Mouse (Mus musculus): Measurements from ENCODE around the gene Mroh8. TPM values are rescaled to one million over a fixed set of nuclear protein-coding genes. Genes with fewer than 3 reads are reported as not detected.

The Mroh8 gene
- total and polyA plus RNA-seq, 3 experiments, result 0.37 to 1.4 (median 0.66) TPM

GRCm38 (mm10) chr2:157320135-157320534 is 40.8 kb upstream of the Mroh8 start:
- peaks cover 99% of the 10 kb centered on the region for H3K36me3 ChIP-seq (replicated peaks)
- H3K4me1 ChIP-seq (ENCODE audit: insufficient read depth, low read depth, low read length), result no peaks in the 10 kb centered on the region
- H3K4me3 ChIP-seq (ENCODE audit: low read depth, low read length), result no peak overlapping the region
- no peak for TF ChIP-seq TAL1 (conservative IDR thresholded peaks at IDR 0.05; ENCODE audit: low read depth, low read length)
- TF ChIP-seq GATA2 (IDR thresholded peaks at IDR 0.05; ENCODE audit: borderline replicate concordance, low read depth, low read length), result no peak
- no peak for TF ChIP-seq POLR2AphosphoS5 (IDR thresholded peaks at IDR 0.05; ENCODE audit: insufficient replicate concordance, low read depth, low read length)
- TF ChIP-seq CTCF (IDR thresholded peaks at IDR 0.05; ENCODE audit: low read depth, low read length), result no peak
- no peak for TF ChIP-seq GATA1 (IDR thresholded peaks at IDR 0.05; ENCODE audit: borderline replicate concordance, low read length)
- ATAC-seq (ENCODE audit: extremely low read depth, insufficient number of reproducible peaks, low FRiP score, poor library complexity, severe bottlenecking) (no peak), DNase-seq (ENCODE audit: low spot score) (no peak)
- H3K9me3 ChIP-seq (replicated peaks), result no peaks in the 10 kb centered on the region
- no peaks in the 10 kb centered on the region for H3K27me3 ChIP-seq (ENCODE audit: insufficient read depth, low read length)

- no peak for ATAC-seq (ENCODE audit: extremely low read depth, insufficient number of reproducible peaks, low FRiP score, poor library complexity, severe bottlenecking)
- Histone ChIP-seq H3K36me3 (replicated peaks) (peaks cover 99% of the 10 kb centered on the region), H3K27me3 (ENCODE audit: insufficient read depth, low read length) (no peaks in the 10 kb centered on the region), H3K4me3 (ENCODE audit: low read depth, low read length) (no peak overlapping the region), H3K9me3 (replicated peaks) (no peaks in the 10 kb centered on the region), H3K4me1 (ENCODE audit: insufficient read depth, low read depth, low read length) (no peaks in the 10 kb centered on the region)
- no peak for TF ChIP-seq GATA2 (IDR thresholded peaks at IDR 0.05; ENCODE audit: borderline replicate concordance, low read depth, low read length)
- no peak for TF ChIP-seq GATA1 (IDR thresholded peaks at IDR 0.05; ENCODE audit: borderline replicate concordance, low read length)
- TF ChIP-seq POLR2AphosphoS5 (IDR thresholded peaks at IDR 0.05; ENCODE audit: insufficient replicate concordance, low read depth, low read length), result no peak
- TF ChIP-seq TAL1 (conservative IDR thresholded peaks at IDR 0.05; ENCODE audit: low read depth, low read length), result no peak
- no peak for TF ChIP-seq CTCF (IDR thresholded peaks at IDR 0.05; ENCODE audit: low read depth, low read length)
- no peak for DNase-seq (ENCODE audit: low spot score)
Measured at GRCm38 (mm10) chr2:157317220-157317619, 37.9 kb upstream of the Mroh8 start.

- DNase-seq (ENCODE audit: low spot score) (no peak), ATAC-seq (ENCODE audit: extremely low read depth, insufficient number of reproducible peaks, low FRiP score, poor library complexity, severe bottlenecking) (no peak)
- Histone ChIP-seq H3K4me3 (ENCODE audit: low read depth, low read length) (no peak overlapping the region), H3K9me3 (replicated peaks) (no peaks in the 10 kb centered on the region), H3K4me1 (ENCODE audit: insufficient read depth, low read depth, low read length) (no peaks in the 10 kb centered on the region), H3K27me3 (ENCODE audit: insufficient read depth, low read length) (no peaks in the 10 kb centered on the region), H3K36me3 (replicated peaks) (peaks cover 98% of the 10 kb centered on the region)
- TF ChIP-seq CTCF (IDR thresholded peaks at IDR 0.05; ENCODE audit: low read depth, low read length) (no peak), GATA2 (IDR thresholded peaks at IDR 0.05; ENCODE audit: borderline replicate concordance, low read depth, low read length) (no peak), TAL1 (conservative IDR thresholded peaks at IDR 0.05; ENCODE audit: low read depth, low read length) (no peak), GATA1 (IDR thresholded peaks at IDR 0.05; ENCODE audit: borderline replicate concordance, low read length) (no peak), POLR2AphosphoS5 (IDR thresholded peaks at IDR 0.05; ENCODE audit: insufficient replicate concordance, low read depth, low read length) (no peak)
Measured at GRCm38 (mm10) chr2:157316358-157316933, 37.1 kb upstream of the Mroh8 start.

- Histone ChIP-seq H3K4me3 (ENCODE audit: low read depth, low read length) (no peak overlapping the region), H3K36me3 (replicated peaks) (peaks cover 98% of the 10 kb centered on the region), H3K27me3 (ENCODE audit: insufficient read depth, low read length) (no peaks in the 10 kb centered on the region), H3K9me3 (replicated peaks) (no peaks in the 10 kb centered on the region), H3K4me1 (ENCODE audit: insufficient read depth, low read depth, low read length) (no peaks in the 10 kb centered on the region)
- DNase-seq (ENCODE audit: low spot score), result no peak
- no peak for ATAC-seq (ENCODE audit: extremely low read depth, insufficient number of reproducible peaks, low FRiP score, poor library complexity, severe bottlenecking)
- TF ChIP-seq TAL1 (conservative IDR thresholded peaks at IDR 0.05; ENCODE audit: low read depth, low read length) (no peak), POLR2AphosphoS5 (IDR thresholded peaks at IDR 0.05; ENCODE audit: insufficient replicate concordance, low read depth, low read length) (no peak), GATA2 (IDR thresholded peaks at IDR 0.05; ENCODE audit: borderline replicate concordance, low read depth, low read length) (no peak), CTCF (IDR thresholded peaks at IDR 0.05; ENCODE audit: low read depth, low read length) (no peak), GATA1 (IDR thresholded peaks at IDR 0.05; ENCODE audit: borderline replicate concordance, low read length) (no peak)
Measured at GRCm38 (mm10) chr2:157315486-157315885, 36.1 kb upstream of the Mroh8 start.

GRCm38 (mm10) chr2:157314310-157314709 is 35.0 kb upstream of the Mroh8 start:
- ATAC-seq (ENCODE audit: extremely low read depth, insufficient number of reproducible peaks, low FRiP score, poor library complexity, severe bottlenecking) (no peak), DNase-seq (ENCODE audit: low spot score) (no peak)
- Histone ChIP-seq H3K27me3 (ENCODE audit: insufficient read depth, low read length) (no peaks in the 10 kb centered on the region), H3K4me1 (ENCODE audit: insufficient read depth, low read depth, low read length) (no peaks in the 10 kb centered on the region), H3K36me3 (replicated peaks) (peaks cover 98% of the 10 kb centered on the region), H3K4me3 (ENCODE audit: low read depth, low read length) (no peak overlapping the region), H3K9me3 (replicated peaks) (no peaks in the 10 kb centered on the region)
- TF ChIP-seq TAL1 (conservative IDR thresholded peaks at IDR 0.05; ENCODE audit: low read depth, low read length) (no peak), CTCF (IDR thresholded peaks at IDR 0.05; ENCODE audit: low read depth, low read length) (no peak), POLR2AphosphoS5 (IDR thresholded peaks at IDR 0.05; ENCODE audit: insufficient replicate concordance, low read depth, low read length) (no peak), GATA2 (IDR thresholded peaks at IDR 0.05; ENCODE audit: borderline replicate concordance, low read depth, low read length) (no peak), GATA1 (IDR thresholded peaks at IDR 0.05; ENCODE audit: borderline replicate concordance, low read length) (no peak)

- Histone ChIP-seq H3K36me3 (replicated peaks) (peaks cover 99% of the 10 kb centered on the region), H3K4me3 (ENCODE audit: low read depth, low read length) (no peak overlapping the region), H3K4me1 (ENCODE audit: insufficient read depth, low read depth, low read length) (no peaks in the 10 kb centered on the region), H3K27me3 (ENCODE audit: insufficient read depth, low read length) (no peaks in the 10 kb centered on the region), H3K9me3 (replicated peaks) (no peaks in the 10 kb centered on the region)
- DNase-seq (ENCODE audit: low spot score), result no peak
- TF ChIP-seq GATA1 (IDR thresholded peaks at IDR 0.05; ENCODE audit: borderline replicate concordance, low read length), result no peak
- no peak for ATAC-seq (ENCODE audit: extremely low read depth, insufficient number of reproducible peaks, low FRiP score, poor library complexity, severe bottlenecking)
Measured at GRCm38 (mm10) chr2:157313718-157314117, 34.4 kb upstream of the Mroh8 start.

All from G1E (cell line).